Mouse (Mus musculus): Measurements from ENCODE around the gene Folh1.

DNA sequence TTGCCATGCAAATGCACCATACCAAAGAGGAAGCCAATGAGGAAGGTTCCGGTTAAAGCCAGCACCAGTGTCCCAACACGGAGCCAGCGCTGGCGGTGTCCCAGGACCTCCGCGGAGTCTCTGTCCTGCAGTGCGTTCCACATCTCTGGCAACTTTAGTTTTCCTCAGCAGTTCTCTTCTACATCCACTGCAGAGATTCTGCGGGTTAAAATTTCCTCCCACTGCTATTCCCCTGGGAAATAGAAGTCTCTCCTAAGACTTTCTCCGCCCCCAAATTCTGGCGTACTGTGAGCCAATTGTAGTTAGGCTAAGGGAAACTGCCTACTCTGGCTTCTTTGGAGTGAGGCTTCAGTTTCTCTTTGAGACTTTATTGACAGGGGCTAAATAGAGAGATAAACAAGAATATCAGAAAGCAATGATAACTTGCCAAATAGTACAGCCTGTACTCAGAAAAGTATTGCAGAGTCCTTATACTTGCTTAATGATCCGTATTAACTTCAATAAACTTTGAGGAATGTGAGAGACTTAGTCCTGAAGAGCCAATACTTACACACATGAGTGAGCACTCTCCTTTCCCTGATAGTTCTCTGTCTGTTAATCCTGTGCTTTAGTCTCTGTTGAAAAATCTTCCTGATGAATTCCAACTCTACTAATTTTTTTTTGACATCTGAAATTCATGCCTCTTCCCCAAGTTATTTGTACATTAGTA is at the start of gene Folh1:
- TF ChIP-seq CTCF (IDR thresholded peaks at IDR 0.05; ENCODE audit: insufficient read depth, low read depth, low read length) (no peak), POLR2A (IDR thresholded peaks at IDR 0.05; ENCODE audit: insufficient read depth, low read depth, low read length) (no peak)

Data from olfactory bulb, adult 2 months (tissue).